Mouse (Mus musculus) liver, adult (tissue): ENCODE measurements around the gene Rftn1.

ENCODE experiments used
- GATA4 ChIP-seq: IDR thresholded peaks from 2 replicates; pipeline ENCODE4 v1.6.1; 2014; ENCODE audit warnings: mild to moderate bottlenecking, low read length; ENCODE audit not compliant: insufficient replicate concordance

The Rftn1 gene

DNA sequence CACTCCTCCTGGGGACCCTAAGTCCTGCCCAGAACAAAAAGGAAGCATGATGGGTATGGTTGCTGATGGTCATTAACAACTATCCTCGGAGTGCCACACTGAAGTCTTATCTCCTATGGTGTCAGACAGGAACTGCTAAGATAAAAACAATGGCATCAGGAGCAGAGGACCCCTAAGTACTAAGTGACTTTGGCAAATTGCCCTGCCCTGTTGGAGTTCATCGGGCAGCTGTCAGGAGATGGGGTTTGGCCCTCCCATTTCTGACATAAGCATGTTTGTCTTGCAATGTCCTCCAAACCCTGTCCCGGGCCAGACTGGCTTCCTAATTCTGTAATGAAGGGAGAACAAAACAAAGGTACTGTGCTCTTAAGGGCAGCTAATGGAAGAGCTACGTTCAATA is 180.4 kb downstream of the Rftn1 start:
- no peak for TF ChIP-seq GATA4

DNA sequence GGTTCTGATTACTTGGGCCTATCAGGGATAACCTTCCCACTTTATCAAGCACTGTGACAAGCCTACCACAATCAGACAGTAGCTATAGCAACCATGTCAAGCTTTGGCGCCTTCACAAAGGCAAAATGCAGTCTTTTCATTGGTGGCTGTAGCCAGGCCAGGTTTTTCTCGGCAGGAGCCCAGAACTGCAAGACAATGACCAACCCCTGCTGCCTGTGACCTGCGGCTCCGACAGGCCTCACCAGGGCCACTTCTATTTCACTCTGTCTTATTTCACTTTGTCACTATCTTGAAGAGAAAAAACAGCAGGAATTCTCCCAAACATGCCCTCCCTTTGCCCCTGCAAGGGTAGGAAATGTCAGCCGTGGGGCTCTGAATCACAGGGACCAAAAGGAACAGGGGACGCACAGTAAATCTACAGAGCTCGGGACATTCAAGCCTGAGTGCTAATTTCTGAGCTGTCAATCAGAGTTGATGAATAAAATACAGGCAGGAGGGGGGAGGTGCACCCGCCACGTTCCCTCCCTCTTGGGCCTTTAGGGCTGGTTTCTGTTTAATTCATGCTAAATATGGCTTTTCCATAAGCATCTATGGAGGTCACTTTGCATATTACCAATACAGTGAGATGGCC is 183.6 kb downstream of the Rftn1 start:
- TF ChIP-seq GATA4: no peak

DNA sequence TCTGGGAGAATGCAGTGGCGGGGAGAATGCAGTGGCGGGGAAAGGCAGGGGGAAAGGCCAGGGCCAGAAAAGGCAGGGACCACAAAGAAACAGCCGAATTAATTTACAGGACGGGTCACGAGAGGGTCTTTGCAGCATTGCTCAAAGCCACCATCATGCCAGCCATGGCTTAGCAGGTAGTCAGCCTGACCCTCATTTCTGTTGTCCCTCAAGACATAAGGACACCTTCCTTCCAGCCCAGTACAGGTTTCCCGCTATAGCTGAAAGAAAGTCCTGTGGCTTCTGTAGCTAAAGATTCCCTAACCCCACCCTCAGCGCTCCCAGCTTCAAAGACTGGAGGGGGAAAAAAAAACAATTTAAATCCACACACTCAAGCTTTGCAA is 184.1 kb downstream of the Rftn1 start:
- no peak for TF ChIP-seq GATA4

DNA sequence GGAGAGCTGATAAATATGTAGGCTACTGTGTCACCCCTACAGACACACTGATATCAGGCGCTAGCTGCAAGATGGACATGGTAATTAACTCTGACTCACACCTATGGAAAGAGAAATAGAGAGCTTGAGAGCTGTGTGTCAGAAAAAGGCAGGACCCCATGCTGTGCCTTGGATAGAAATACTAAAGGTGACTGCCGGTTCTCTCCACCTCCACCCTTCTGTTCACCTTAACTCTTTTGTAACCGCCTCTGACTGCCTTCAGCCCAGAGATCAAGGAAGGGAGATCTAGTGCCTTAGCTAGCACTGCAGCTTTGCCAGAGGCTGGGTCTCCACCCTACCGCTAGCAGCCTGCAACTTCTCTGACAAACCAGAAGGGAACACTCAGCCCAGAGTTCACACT is 187.3 kb downstream of the Rftn1 start:
- TF ChIP-seq GATA4: no peak

DNA sequence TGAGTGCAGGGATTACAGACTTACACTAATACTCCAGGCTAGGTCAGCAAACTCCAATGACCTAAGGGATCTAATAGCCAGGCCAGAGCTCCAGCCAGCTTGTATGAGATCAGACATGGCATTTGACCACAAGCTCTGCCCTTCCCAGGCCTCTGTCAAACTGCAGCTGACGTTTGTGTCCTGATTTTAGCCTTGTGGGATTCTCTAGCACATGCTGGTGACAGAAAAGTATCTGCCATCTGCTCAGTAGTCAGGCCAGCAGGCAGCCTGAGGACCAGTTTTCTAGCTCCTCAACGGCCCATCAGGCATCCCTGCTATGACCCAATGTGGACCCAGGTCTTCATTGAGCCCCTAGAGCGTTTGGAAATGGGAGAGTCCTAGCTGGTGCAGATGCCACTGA is 188.3 kb downstream of the Rftn1 start:
- no peak for TF ChIP-seq GATA4

DNA sequence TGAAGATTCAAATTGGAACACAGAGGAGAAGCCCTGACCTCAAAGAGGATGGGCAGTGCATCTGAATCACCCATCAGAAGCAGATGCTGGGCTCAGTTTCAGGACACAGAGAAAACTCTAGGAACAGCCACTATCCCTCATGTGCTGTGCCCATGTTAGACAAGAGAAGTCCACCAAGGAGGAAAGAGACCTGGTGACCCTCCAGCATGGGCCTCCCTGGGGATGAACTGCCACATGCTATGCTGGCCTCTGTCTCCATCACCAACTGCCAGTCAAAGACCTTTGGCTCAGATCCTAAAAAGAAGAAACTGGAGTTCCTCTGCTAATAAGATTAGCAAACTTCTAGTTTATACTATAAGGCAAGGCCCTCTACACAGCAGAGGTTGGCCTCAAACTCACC is 188.7 kb downstream of the Rftn1 start:
- TF ChIP-seq GATA4: no peak

DNA sequence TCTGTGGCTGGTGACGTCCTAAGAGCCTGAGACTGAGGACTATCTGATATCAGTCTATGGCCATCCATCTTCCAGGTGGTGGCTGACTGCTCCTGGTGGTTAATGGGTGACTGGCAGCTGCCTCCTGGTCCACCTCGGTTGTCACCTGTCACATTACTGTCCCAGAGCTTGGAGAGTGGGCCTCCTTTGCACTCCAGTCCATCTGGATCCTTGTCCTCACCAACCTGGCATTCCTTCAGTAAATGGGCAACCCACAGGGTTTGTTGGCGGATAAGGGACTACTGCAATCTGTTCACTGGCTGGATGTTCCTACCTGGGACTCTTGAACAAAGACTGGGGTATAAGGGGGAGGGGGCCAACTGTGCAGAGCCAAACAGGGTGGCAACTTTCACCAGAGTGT is 189.9 kb downstream of the Rftn1 start:
- no peak for TF ChIP-seq GATA4

DNA sequence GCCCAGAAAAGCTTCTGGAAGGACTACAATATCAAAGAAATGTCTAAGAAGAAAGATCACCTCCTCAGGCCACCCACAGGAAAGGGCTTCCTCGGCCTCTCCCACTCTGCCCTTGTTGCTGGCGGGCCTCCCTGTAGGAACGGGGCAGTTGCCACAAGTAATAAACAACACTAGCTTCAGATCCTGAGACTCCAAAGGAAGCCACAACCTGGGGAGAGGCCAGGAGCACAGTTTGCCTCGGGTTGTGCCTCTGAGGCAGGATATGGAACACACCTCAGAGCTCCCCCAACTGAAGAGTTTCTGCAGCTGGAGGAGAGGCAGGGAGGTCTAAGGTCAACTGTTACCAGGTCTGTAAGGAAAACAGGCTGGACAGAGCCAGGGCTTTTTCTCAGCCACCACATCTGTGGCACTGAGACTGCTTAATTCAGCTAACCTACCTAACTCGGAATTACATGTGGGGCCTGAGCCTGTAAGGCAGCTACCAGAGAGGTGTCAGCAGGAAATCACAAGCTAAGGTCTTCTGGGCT is 193.8 kb downstream of the Rftn1 start:
- TF ChIP-seq GATA4: no peak

DNA sequence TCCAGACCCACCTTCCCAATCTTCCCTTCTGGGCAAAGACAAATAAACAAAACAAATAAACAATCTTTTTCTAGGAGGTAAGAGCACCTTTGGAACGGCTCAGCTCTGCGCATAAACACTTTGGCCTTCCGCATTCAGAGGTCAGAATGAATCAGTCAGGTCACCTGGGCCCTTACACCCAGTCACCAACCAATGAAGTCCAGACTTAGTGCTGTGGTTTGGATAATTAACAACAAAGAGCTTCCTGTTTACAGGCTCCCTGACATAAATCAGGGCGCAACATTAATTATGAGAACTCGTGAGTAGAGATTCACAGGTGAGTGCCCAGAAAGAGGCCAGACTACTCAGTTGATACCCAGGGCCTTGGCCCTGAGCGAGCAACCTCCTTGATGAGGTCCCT is 194.4 kb downstream of the Rftn1 start:
- TF ChIP-seq GATA4: no peak

DNA sequence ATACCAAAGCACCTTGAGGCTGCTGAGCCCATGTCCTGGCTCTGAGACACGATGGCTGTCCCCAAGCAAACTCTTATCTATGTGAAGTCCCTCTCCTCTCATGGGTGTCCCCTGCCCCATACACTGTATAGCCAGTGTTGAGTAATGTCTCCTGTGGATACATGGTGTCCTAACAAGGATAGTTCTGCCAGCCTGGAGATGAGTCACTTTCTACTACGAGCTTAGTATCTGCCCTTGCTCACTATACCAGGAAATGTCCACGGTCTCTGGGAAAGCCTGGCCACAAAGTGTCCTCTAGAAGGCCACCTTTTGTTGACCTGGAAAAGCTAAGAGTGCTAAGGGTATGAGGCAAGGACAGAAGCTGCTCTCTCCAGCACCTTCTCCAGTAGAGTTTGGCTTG is 195.2 kb downstream of the Rftn1 start:
- TF ChIP-seq GATA4: no peak

DNA sequence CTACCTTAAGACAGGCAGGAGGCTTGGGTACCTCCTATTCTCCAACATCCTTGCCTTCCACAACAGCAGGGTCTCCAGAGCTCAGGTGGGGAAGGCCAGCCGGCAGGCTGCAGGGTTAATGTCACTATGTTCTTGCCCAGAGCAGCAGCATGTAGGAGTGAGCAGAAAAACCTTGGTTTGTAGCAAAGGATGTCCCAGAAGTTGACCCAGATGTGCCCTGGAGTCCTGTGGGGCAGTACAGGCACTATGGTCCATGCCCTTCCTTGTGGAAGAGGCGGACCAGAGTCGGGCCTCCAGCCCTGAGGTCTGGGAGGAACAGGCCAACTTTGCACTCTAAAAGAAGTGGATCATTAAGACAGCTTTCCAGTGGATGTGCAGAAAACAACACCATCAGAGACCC is 196.8 kb downstream of the Rftn1 start:
- TF ChIP-seq GATA4: no peak

DNA sequence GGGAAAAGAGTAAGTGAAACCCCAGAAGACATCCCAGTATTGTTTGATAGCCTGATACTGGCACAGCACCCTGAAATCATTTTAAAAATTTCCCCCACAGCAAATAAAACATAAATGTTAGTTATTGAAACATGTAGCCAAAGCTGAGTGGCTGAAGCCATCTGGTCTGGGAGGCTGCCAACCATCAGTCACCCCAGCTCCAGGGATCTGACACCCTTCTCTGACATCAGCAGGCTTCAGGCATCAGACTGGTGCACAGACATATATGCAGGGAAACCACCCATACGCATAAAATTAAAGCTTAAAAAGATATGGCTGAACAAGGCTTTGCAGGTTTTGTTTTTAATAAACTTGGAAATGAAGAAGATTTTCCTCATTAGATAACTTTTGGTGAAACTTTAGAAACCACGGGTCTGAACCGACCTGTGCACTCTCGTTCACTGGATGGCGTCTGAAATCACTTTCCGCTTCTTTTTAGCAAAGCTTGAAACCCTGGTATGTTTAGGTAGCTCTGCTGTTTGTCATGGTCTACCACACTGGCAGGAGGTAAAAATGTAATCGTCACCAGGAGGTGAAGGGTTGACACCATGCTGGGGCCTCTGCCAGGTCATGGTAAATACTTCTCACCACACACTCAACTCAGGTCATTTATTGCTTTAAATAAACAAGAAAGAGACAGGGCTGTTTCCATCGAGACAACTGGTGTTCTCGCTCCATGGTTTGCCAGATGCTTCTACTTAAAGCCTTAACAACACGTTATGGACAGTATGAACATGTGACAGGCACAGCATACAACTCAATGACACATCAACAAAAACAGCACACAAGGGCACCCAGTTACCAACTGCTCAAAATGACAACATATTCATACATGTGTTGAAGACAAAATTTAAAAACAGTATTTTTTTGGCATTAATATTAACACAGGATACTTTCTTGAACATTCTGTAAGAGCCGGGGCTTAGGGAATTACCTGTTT is 197.6 kb downstream of the Rftn1 start:
- TF ChIP-seq GATA4: no peak

DNA sequence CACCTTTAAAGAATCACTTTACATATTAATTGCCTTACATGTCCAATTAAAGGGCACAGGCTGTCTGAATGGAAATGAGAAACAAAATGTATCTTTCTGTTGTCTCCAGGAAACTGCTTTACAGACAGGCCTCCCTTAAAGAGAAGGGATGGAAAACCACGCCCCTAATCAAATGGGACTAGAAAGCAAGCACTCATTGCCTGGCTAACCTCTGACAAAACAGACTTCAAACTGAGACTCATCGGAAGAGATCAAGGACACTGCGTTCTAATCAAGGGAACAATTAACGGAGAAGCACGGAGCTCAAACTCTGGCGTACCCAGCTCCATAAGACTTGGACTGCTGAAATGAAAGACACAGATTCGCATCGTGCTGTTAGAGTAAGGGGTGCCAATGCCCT is 200.9 kb downstream of the Rftn1 start:
- no peak for TF ChIP-seq GATA4

DNA sequence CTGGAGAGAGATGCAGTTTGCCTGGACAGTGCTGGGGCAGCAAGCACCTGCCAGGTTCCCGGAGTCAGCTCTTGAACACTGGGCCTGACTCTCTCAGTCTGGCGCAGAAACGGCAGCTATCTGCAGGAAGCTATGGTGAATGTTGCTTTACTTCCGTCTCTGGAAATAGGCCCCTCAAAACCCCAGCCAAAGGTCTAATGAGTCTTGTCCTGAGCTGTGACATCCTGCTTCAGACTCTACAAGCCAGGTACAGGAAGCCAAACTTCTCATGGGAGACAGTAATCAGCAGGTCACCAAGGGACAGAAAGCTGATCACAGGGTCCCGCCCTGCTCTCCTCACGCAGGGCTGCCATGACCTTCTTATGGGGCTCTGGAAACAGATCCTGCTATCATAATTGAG is 203.4 kb downstream of the Rftn1 start:
- no peak for TF ChIP-seq GATA4

DNA sequence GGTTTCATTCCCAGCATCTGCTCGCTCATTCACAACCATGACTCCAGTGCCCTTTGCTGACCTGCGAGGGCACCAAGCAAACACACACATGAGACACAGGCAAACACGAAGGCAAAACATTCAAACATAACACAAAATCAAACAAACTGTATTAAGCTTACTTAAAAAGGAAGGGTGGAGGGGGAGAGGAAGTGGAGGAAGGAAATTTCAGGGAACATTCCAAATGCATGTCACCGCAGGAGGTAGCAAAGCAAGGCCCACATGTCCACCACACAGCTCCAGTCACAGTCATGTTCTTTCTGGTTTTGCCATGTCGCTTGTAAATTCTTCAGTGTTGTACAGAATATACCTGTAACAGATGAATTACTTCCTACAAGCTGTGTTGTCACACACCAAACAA is 207.0 kb downstream of the Rftn1 start:
- TF ChIP-seq GATA4: no peak
